Mouse (Mus musculus): Measurements from ENCODE around the gene Nek10. TPM values are rescaled to one million over a fixed set of nuclear protein-coding genes. Genes with fewer than 3 reads are reported as not detected.
"Not testable (repeated sequence)": the region's sequence is repeated elsewhere in the genome, so short reads cannot be mapped to it uniquely, and the experiment has no call there.

Gene Nek10
- total and polyA plus RNA-seq, 3 experiments: 0.01 to 0.04 TPM; not detected in 1

- TF ChIP-seq MEF2A (IDR thresholded peaks at IDR 0.05; ENCODE audit: borderline replicate concordance, low read depth, low read length): no peak
- no peak for TF ChIP-seq CHD1 (IDR thresholded peaks at IDR 0.05; ENCODE audit: low read depth, low read length)
- no peak for TF ChIP-seq ZC3H11A (IDR thresholded peaks at IDR 0.05; ENCODE audit: low read depth, low read length)
- TF ChIP-seq SIN3A (IDR thresholded peaks at IDR 0.05; ENCODE audit: low read length): no peak
- TF ChIP-seq IRF4 (IDR thresholded peaks at IDR 0.05; ENCODE audit: low read depth, low read length): no peak
- no peak for TF ChIP-seq USF1 (IDR thresholded peaks at IDR 0.05; ENCODE audit: low read depth, low read length)
- no peak for TF ChIP-seq KAT2A (IDR thresholded peaks at IDR 0.05; ENCODE audit: insufficient replicate concordance, low read length)
- no peak for TF ChIP-seq POLR2A (IDR thresholded peaks at IDR 0.05; ENCODE audit: low read depth, low read length)
- TF ChIP-seq MAFK (IDR thresholded peaks at IDR 0.05; ENCODE audit: insufficient replicate concordance, low read length): no peak
- TF ChIP-seq TCF12 (IDR thresholded peaks at IDR 0.05; ENCODE audit: low read depth, low read length): no peak
- no peak for TF ChIP-seq MXI1 (IDR thresholded peaks at IDR 0.05; ENCODE audit: low read depth, low read length)
- no peak for TF ChIP-seq CTCF (conservative IDR thresholded peaks at IDR 0.05 in 1 of 2, IDR thresholded peaks at IDR 0.05 in 1 of 2; ENCODE audit: low read depth in 2 of 2, low read length in 2 of 2)
- no peak for TF ChIP-seq JUN (IDR thresholded peaks at IDR 0.05; ENCODE audit: insufficient read depth, low read depth, low read length)
- no peak for TF ChIP-seq UBTF (IDR thresholded peaks at IDR 0.05; ENCODE audit: low read depth, low read length)
- no peak for TF ChIP-seq HCFC1 (IDR thresholded peaks at IDR 0.05; ENCODE audit: low read depth, low read length)
- TF ChIP-seq EP300 (IDR thresholded peaks at IDR 0.05; ENCODE audit: low read length): no peak
- TF ChIP-seq GABPA (IDR thresholded peaks at IDR 0.05; ENCODE audit: insufficient replicate concordance, low read depth, low read length): no peak
- Histone ChIP-seq H3K79me2 (replicated peaks; ENCODE audit: control insufficient read depth, extremely low read depth, insufficient read depth, poor library complexity, severe bottlenecking) (no peaks in the 10 kb centered on the region), H3K4me1 (ENCODE audit: control insufficient read depth in 1 of 2, insufficient read depth in 2 of 2) (no peaks in the 10 kb centered on the region), H3K4me3 (replicated peaks in 1 of 3; ENCODE audit: low read depth in 2 of 3, low read length in 2 of 3, poor library complexity in 1 of 3) (no peak overlapping the region), H3K36me3 (replicated peaks in 1 of 2; ENCODE audit: control insufficient read depth in 1 of 2, insufficient read depth in 1 of 2, low read length in 1 of 2) (no peaks in the 10 kb centered on the region), H3K4me2 (ENCODE audit: insufficient read depth, low read depth, poor library complexity, severe bottlenecking) (no peak overlapping the region), H3K9ac (ENCODE audit: insufficient read depth, low read depth) (no peak overlapping the region), H3K9me3 (replicated peaks; ENCODE audit: low read length) (no peaks in the 10 kb centered on the region), H3K27ac (ENCODE audit: insufficient read depth, low read depth) (no peak overlapping the region), H3K27me3 (replicated peaks) (no peaks in the 10 kb centered on the region)
- in situ Hi-C loops (cut with MboI; ENCODE audit: low pct_ligation_motif_present, low pct_unique_long_range_greater_than_20kb, low sequenced_read_pairs): no loop called here
- dilution Hi-C loops (cut with MboI; ENCODE audit: extremely low pct_ligation_motif_present, extremely low pct_unique_long_range_greater_than_20kb, low sequenced_read_pairs): no loop called here
- no peak for DNase-seq (ENCODE audit: extremely low read depth)
Measured at GRCm38 (mm10) chr14:15011408-15011807, 208.2 kb downstream of the Nek10 start.

- dilution Hi-C loops (cut with MboI; ENCODE audit: extremely low pct_ligation_motif_present, extremely low pct_unique_long_range_greater_than_20kb, low sequenced_read_pairs): no loop called here
- no peak overlapping the region for H3K4me3 ChIP-seq (replicated peaks in 1 of 3; ENCODE audit: low read depth in 2 of 3, low read length in 2 of 3, poor library complexity in 1 of 3)
- no peaks in the 10 kb centered on the region for H3K9me3 ChIP-seq (replicated peaks; ENCODE audit: low read length)
- H3K79me2 ChIP-seq (replicated peaks; ENCODE audit: control insufficient read depth, extremely low read depth, insufficient read depth, poor library complexity, severe bottlenecking): no peaks in the 10 kb centered on the region
- H3K9ac ChIP-seq (ENCODE audit: insufficient read depth, low read depth): no peak overlapping the region
- in situ Hi-C loops (cut with MboI; ENCODE audit: low pct_ligation_motif_present, low pct_unique_long_range_greater_than_20kb, low sequenced_read_pairs): no loop called here
- no peaks in the 10 kb centered on the region for H3K4me1 ChIP-seq (ENCODE audit: control insufficient read depth in 1 of 2, insufficient read depth in 2 of 2)
- no peaks in the 10 kb centered on the region for H3K27me3 ChIP-seq (replicated peaks)
- H3K36me3 ChIP-seq (replicated peaks in 1 of 2; ENCODE audit: control insufficient read depth in 1 of 2, insufficient read depth in 1 of 2, low read length in 1 of 2): no peaks in the 10 kb centered on the region
- H3K27ac ChIP-seq (ENCODE audit: insufficient read depth, low read depth): no peak overlapping the region
- TF ChIP-seq MYC (IDR thresholded peaks at IDR 0.05; ENCODE audit: low read depth, low read length): no peak
- TF ChIP-seq POLR2AphosphoS2 (IDR thresholded peaks at IDR 0.05; ENCODE audit: low read depth, low read length): no peak
- no peak for TF ChIP-seq EP300 (IDR thresholded peaks at IDR 0.05; ENCODE audit: low read length)
- no peak for TF ChIP-seq ZMIZ1 (IDR thresholded peaks at IDR 0.05; ENCODE audit: low read depth, low read length)
- DNase-seq (ENCODE audit: extremely low read depth): no peak
- no peak overlapping the region for H3K4me2 ChIP-seq (ENCODE audit: insufficient read depth, low read depth, poor library complexity, severe bottlenecking)
Measured at GRCm38 (mm10) chr14:15014799-15015198, 211.6 kb downstream of the Nek10 start.

DNA sequence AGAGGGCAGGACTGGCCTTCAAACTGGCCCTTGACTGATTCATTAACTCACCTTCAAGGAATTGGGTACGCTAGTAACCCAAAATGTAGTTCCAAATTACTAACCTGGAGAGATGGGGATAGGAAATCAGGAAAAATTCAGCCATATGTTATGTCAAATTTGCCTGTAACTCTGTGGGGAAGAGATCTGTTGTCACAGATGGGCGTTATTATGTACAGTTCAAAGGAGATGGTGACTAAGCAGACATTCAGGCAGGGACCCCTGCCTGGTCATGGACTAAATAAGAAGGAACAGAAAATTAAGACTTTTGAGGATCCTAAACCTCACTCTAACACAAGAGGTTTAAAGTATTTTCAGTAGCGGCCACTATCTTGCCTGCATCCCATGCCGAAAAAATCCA, 227.4 kb downstream of the Nek10 start:
- H3K27me3 ChIP-seq (replicated peaks); H3K4me2 ChIP-seq (ENCODE audit: insufficient read depth, low read depth, poor library complexity, severe bottlenecking); H3K4me3 ChIP-seq (replicated peaks in 1 of 3; ENCODE audit: low read depth in 2 of 3, low read length in 2 of 3, poor library complexity in 1 of 3); in situ Hi-C loops (cut with MboI; ENCODE audit: low pct_ligation_motif_present, low pct_unique_long_range_greater_than_20kb, low sequenced_read_pairs); H3K9me3 ChIP-seq (replicated peaks; ENCODE audit: low read length); H3K27ac ChIP-seq (ENCODE audit: insufficient read depth, low read depth); H3K79me2 ChIP-seq (replicated peaks; ENCODE audit: control insufficient read depth, extremely low read depth, insufficient read depth, poor library complexity, severe bottlenecking); H3K9ac ChIP-seq (ENCODE audit: insufficient read depth, low read depth); H3K4me1 ChIP-seq (ENCODE audit: control insufficient read depth in 1 of 2, insufficient read depth in 2 of 2); H3K36me3 ChIP-seq (replicated peaks in 1 of 2; ENCODE audit: control insufficient read depth in 1 of 2, insufficient read depth in 1 of 2, low read length in 1 of 2); DNase-seq (ENCODE audit: extremely low read depth); dilution Hi-C loops (cut with MboI; ENCODE audit: extremely low pct_ligation_motif_present, extremely low pct_unique_long_range_greater_than_20kb, low sequenced_read_pairs): not testable (repeated sequence)

GRCm38 (mm10) chr14:15034638-15035037, 231.4 kb downstream of the Nek10 start:
- DNase-seq (ENCODE audit: extremely low read depth); H3K4me3 ChIP-seq (replicated peaks in 1 of 3; ENCODE audit: low read depth in 2 of 3, low read length in 2 of 3, poor library complexity in 1 of 3); dilution Hi-C loops (cut with MboI; ENCODE audit: extremely low pct_ligation_motif_present, extremely low pct_unique_long_range_greater_than_20kb, low sequenced_read_pairs); H3K36me3 ChIP-seq (replicated peaks in 1 of 2; ENCODE audit: control insufficient read depth in 1 of 2, insufficient read depth in 1 of 2, low read length in 1 of 2); in situ Hi-C loops (cut with MboI; ENCODE audit: low pct_ligation_motif_present, low pct_unique_long_range_greater_than_20kb, low sequenced_read_pairs); H3K9ac ChIP-seq (ENCODE audit: insufficient read depth, low read depth); H3K79me2 ChIP-seq (replicated peaks; ENCODE audit: control insufficient read depth, extremely low read depth, insufficient read depth, poor library complexity, severe bottlenecking); H3K27ac ChIP-seq (ENCODE audit: insufficient read depth, low read depth); H3K9me3 ChIP-seq (replicated peaks; ENCODE audit: low read length); H3K27me3 ChIP-seq (replicated peaks); H3K4me1 ChIP-seq (ENCODE audit: control insufficient read depth in 1 of 2, insufficient read depth in 2 of 2); H3K4me2 ChIP-seq (ENCODE audit: insufficient read depth, low read depth, poor library complexity, severe bottlenecking): not testable (repeated sequence)
